Mouse (Mus musculus) sigmoid colon, adult 10 weeks (tissue): ENCODE measurements around the gene Tbc1d22b. TPM values are rescaled to one million over a fixed set of nuclear protein-coding genes. Genes with fewer than 3 reads are reported as not detected.

Experiments
- polyA plus RNA-seq: library from polyadenylated mRNA; stranded (reverse); fragments of 350-450 nt; fragmentation: Illumina TruSeq; extraction: RNeasy Lipid Tissue Mini Kit (QIAGEN cat#74804); gene quantifications from one replicate; pipeline ENCODE4 v1.2.3, GENCODE M21; 2014; ENCODE audit warnings: low read depth, low replicate concordance

The Tbc1d22b gene
- polyA plus RNA-seq: 4.8 TPM

DNA sequence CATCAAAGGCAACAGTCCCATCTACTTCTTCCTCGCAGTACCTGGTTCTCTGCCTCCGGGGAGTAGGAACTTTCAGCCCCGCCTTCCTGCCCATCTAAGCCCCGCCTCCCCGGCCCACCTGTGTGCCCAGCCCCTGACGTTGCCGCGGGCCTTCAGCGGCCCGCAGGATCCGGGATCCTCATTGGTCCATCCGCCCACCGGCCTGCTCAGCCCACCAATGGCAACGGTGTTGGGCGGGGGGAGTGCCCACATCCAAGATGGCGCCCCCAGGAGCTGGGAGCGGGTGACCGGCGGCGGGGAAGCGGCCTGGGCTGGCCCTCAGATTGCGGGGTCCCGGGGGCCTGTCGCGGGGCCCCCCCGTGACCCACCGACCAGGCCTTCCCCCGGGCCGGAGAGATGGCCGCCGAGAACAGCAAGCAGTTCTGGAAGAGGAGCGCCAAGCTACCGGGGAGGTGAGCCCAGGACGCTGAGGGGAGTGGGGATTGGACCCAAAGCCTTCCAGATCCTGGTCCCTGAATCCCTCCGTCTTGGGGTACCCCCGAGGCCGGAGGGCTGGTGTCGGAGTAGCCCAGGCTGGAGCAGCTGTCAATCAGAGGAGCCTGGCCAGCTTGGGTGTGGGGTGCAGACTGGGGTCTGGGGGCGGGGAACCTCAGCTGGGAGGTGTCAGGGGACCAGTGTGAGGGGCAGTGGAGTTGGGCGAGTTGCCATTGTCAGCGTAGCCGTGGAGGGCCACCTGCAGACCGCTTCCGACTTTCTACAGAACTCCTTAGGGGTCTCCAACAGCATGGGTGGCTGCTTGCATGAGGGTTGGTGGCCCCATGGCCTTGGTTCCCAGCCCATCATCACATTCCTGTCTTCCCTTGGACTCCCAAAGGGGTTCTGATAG, at the start of gene Tbc1d22b, which contains the start of gene Gm17657:
Gene Tbc1d22b (plus strand): TSS at position 243 of the 886 bp plus-strand sequence.
Gene Gm17657 (minus strand): TSS at position 96 of the 886 bp plus-strand sequence.

DNA sequence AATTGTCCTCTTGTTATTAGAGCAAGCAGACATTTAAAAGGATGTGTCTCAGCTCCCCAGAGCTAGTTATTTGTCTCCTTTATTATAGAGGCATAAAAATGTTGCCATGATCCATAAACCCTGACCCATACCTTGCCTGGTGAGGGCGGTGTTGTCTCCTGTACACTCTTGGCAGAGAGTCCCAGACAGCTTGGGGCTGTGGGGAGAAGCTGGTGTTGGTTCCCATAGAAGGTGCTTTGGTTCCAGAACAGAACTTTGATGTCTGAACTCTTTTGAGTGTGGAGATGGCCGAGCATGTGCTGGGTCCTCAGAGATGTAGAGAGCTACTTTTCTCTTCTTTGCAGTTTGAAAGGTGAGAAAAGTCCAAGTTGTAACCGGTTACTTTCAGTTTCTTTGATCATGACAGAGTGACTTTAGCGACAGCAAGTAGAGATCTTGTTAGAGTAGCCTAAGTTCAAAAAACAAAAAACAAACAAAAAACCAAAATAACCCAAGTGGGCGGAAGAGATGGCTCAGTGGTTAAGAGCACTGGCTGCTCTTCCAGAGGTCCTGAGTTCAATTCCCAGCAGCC, 2.7 kb downstream of the Tbc1d22b start, which contains the start of gene Tmem217:
Gene Tmem217 (minus strand): TSS at position 224 of the 571 bp plus-strand sequence.

DNA sequence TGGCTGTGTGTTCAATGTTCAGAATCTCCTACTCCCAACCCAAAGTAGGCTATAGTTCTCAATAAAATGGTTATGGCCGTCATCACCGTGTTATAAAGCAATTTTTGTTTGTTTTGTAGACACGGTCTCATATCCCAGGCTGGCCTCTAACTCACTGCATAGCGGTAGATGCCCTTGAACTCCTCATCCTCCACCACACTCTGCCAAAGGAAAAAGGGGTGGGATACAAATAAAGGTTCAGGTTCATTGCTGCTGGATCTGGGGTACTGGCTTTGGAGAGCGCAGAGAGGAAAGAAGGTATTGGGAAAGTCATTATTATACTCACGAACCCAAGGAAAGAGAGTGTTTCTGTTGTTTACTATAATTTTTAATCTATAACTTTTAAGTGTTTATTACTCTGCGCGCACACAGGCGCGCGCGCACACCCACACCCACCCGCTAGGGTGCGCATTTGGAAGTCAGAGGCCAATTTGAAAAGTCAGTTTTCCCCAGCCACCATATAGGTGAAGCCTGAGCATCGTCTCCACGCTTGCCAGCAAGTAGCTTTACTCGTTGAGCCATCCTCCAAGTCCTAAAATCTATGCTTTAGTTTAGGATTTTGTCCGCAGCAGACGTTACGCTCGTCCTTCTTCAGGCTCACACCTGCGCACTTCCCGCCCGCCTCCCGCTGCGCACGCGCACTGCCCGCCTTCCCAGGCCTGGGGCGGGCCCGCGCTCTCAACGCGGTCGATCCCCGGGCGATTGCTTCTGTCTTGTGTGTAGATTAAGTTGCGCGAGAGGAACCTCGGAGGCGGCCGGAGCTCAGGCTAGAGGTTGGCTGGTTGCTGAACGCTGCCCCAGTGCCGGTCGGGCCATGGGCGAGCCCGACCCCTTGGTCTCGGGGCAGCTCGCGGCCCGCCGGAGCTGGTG, 64.8 kb downstream of the Tbc1d22b start, which contains the start of the genes Rnf8 and Gm28043:
Gene Rnf8 (plus strand): TSS at position 676 of the 909 bp plus-strand sequence.
Gene Gm28043 (plus strand): TSS at position 762 of the 909 bp plus-strand sequence.

Other genes with a start within 250 kb of the Tbc1d22b start
- gene Pi16, start 232.1 kb upstream of the Tbc1d22b start, polyA plus RNA-seq: not detected
- 10.2 TPM for gene Mtch1, start 201.9 kb upstream of the Tbc1d22b start, polyA plus RNA-seq
- gene Fgd2, start 188.9 kb upstream of the Tbc1d22b start, polyA plus RNA-seq: 1.1 TPM
- gene Pim1, start 59.0 kb upstream of the Tbc1d22b start, polyA plus RNA-seq: 21.7 TPM
- not detected for gene Gm17657, start 147 bp upstream of the Tbc1d22b start, polyA plus RNA-seq
- gene Tmem217, start 2.6 kb downstream of the Tbc1d22b start, polyA plus RNA-seq: not detected
- 17.0 TPM for gene Rnf8, start 65.0 kb downstream of the Tbc1d22b start, polyA plus RNA-seq
- 1.8 TPM for gene Gm28043, start 65.1 kb downstream of the Tbc1d22b start, polyA plus RNA-seq
- gene Cmtr1, start 110.8 kb downstream of the Tbc1d22b start, polyA plus RNA-seq: 16.1 TPM
- 7.3 TPM for gene Ccdc167, start 167.3 kb downstream of the Tbc1d22b start, polyA plus RNA-seq